Mouse (Mus musculus) cerebellum, postnatal 25 days (tissue): ENCODE results near the gene Smim24.
A peak's percentile ranks its signal among the peaks of the same experiment; 100 is the strongest.

Experiments
- DNase-seq, 2 experiments: peaks; one replicate each; pipeline ENCODE4 v3.0.0; 2021; ENCODE audit warnings: mixed read lengths in 2 of 2

Gene Smim24

DNA sequence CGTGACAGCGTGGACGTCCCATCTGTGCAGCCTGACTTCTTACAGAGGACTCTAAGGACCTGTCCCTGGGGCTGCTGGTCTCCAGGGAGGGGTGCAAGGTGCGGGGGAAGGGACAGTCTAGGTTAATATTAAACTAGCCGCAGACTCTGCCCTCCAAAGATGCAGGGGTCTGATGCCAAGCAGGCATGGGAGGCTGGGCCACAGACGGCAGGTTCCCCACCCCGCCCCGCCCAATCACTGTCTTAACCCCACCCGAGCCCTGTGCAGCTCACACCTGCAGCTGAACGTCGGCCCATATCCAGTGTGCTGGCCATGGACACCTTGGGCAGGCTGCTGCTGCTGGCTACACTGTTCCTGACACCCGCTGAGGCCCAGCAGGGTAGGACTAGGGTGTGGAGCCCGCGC is at the start of gene Smim24:
Gene Smim24, plus strand, starts transcription at position 271 of the 405 bp plus-strand sequence.
- DNase-seq, result no peak

DNA sequence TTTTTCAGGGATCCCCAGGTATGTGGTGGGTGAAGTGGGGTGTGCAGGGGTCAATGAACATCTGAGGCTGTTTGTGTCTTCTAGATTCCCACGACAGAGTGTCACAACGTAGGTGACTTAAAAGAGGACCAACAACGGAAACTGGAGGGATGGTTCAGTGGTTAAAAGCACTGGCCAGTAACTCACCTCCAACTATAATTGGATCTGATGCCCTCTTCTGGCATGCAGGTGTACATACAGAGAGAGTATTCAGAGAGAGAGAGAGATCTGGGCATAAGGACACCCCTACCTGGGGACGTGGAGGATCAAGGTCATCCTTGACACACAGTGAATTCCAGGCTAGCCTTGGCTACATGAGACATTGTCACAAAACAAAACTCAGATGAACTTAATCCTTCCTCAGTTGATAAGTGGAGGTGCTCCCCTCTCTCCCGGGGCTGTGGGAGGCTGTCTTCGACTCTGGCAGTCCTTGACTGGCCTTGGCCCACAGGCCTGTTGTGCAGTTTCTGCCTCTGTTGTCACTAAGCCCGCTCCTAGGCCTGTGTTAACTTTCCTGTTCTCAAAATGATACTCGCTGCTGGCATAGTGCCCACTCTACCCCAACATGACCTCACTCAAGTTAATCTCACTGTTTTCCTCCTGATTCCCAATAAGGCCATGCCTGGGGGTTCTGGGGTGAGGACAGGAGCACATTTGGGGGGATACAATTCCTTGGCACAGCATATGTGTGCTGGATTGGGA is 48.3 kb upstream of the Smim24 start:
- DNase-seq, result no peak

DNA sequence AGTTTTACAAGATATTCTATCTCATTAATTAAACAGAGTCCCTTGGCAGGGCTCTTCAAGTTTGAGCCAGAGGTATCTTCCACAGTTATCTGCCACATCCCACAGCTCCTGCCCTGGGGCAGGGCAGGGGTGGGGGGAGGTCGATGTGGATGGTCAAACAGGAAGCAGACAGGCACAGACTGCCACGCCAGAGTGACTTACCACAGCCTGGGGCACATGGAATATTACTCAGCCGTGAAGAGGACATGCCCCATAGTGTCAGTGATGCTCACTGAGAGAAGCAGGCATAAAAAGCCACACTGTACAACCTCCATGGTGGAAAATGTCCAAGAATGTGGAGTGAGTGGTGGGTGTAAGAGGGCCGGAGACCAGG is 47.7 kb upstream of the Smim24 start:
- no peak for DNase-seq

DNA sequence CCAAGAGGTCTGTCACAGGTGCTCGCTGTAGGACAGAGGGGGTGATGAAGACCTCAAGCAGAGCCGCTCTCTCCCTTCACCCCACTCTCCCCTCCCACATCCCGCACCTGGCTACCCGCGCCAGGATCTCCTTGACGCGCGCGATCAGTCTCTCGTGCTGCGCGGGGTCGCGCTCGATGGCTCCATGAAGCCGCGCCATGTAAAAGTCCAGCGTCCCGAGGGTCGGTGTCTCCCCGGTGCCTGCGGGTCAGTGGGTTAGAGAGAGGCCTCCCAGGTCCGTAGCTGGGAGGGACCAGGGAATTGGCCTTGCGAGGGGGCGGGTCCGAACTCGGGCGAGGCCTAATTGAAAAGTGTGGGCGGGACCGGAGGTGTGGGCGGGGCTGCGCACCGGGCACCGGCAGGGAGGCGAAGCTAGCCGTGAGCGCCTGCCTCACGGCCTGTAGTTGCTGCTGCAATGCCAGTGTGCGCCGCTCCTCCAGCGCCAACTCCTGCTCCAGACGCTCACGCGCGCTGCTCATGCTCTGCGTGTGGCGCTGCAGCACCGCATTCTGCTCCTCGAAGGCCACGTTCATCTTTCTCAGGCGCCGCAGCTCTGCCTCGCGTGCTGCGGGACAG is 46.3 kb upstream of the Smim24 start:
- peak in 1 of 2 experiments; percentile 64 for DNase-seq

DNA sequence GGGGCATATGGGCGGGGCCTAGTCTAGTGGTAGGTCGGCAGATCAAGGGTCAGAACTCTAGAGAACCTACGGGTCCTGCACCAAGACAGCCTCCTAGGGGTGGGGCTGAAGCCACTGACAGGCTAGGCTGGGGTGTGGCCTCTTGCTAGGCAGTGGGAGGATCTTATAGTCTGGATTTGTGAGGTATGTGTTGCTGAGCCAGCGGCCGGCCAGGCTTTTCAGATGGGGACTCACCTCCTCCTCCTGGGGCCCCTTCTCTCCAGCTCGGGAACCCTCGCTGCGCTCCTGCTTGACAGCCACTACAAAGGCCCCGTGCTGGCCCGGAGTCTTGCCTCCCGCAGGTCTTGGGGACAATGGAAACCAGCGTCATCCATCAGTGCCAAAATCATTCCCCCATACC is 43.7 kb upstream of the Smim24 start:
- no peak for DNase-seq

DNA sequence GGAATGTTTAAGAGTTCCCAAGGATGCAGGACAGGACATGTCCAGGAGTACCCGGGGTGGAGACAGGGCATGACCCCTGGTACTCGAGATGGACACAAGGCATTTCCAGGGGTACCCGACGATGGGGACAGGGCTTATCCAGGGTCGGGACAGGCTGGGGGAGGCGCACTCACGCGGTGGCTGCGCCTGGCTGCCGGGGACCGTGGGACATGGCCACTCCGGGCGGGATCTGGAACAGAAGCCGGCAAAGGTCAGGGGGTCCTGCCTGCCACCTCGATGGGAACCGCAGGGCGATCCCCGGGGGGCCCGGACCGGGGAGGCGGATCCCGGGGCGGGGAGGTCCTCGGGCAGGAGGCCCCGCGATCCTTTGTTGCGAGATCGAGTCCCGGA is 42.9 kb upstream of the Smim24 start:
- no peak for DNase-seq

DNA sequence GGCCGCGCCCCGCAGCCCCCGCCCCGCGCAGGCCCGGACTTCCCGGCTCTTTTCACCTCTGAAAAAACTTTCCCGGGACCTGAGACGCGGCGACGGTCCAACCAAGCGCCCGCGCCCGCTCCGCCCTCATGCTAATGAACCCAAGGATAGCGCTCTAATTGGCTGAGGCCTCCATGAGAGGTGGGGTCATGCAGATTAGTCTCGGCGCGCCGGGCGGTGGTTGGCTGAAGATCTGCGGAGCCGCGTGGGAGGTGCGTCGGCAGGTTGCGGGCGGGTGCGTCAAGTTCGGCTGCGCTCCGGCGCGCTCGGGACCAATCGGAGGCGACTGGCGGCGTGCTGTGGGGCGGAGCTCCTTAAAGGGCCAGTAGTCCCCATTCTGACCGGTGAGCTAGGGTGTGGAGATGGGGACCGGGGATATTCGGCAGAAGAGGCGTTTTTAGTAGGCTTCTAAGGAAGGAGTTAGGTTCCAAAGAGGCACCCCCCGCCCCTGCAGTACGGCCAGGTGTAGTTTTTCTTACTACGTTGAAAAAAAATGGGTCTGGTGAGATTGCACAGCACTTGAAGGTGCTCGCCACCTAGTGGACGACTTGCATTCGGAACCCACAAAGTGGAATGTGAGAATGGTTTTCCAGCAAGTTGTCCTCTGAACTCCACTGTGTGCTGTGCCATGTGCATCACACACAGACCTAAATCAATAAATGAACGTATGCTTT is 42.3 kb upstream of the Smim24 start, which contains the start of gene Hmg20b:
Gene Hmg20b, minus strand, starts transcription at position 130 of the 713 bp plus-strand sequence.
- DNase-seq, result peak; percentile 100

DNA sequence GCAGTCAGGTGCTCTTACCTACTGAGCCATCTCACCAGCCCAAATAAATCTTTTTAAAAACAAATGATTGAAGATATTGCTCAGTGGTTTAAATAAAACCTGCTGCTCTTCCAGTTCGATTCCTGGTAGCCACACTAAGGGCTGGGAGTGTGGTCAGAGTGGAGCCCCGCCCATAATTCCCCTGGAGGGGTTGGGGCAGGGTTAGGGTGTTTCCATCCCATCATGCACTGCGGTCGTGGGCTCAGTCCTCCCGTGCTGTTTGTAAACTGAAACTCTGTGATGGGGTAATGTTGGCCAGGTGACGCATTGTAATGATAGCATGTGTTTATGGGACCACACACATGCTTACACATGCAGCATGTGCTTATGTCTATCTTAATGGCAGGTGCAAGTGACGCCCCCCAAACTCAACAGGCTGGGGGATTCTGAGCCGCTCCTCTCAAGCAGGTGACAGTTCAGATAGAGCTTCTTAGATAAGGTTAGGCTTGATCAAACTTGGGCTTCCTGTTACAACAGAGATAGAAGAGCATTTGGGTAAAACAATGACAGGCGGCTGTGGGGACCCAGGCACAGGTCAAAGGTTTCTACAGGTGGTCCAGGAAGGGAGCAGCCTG is 41.1 kb upstream of the Smim24 start:
- no peak for DNase-seq

DNA sequence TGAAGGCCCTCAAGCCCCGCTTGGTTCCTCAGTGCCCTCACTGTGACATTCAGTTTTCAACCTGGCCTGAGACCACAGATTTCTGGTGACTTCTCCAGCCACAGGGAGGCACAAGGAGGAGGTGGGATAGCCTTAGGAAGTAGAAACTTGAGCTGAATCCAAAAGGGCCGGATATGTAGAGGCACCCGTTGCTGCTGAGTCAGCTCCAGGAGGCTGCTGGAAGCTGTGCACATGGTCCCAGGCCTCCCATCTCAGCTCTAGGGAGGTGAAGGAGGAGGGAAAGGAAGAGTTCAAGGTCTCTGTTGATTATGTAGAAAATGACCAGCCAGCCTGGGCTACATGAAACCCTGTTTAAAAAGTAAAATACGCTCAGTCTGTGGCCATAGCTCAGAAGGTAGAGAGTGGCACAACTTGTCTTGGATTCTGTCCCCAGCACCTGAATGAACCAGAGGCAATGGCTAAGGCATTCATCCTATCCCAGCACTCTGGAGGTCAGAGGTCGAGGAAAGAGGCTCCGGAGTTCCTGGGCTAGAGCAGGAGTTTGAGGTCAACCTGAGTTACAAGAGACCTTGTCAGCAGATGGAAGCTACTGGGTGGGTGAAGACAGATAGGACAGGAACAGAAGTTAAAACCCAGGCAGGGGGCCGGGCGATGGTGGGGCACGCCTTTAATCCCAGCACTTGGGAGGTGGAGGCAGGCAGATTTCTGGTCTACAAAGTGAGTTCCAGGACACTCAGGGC is 37.9 kb upstream of the Smim24 start:
- DNase-seq, result no peak

DNA sequence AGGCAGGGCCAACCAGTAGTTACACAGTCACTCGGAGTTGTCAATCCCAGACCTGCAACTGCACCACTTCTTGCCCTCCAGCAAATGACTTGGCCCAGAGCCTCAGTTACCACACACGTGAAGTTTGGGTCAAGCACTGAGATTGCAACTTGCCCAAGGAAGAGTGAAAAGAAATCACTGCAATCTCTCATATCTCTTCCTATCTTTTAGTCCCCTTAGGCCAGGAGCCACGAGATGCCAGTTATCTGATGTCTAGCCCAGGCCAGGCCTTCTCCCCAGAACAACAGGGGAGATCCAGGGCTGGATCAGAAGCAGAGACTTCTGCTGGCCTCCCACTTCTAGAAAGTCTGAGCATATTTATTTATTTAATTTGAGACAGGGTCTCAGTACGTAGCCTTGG is 37.3 kb upstream of the Smim24 start:
- no peak for DNase-seq

DNA sequence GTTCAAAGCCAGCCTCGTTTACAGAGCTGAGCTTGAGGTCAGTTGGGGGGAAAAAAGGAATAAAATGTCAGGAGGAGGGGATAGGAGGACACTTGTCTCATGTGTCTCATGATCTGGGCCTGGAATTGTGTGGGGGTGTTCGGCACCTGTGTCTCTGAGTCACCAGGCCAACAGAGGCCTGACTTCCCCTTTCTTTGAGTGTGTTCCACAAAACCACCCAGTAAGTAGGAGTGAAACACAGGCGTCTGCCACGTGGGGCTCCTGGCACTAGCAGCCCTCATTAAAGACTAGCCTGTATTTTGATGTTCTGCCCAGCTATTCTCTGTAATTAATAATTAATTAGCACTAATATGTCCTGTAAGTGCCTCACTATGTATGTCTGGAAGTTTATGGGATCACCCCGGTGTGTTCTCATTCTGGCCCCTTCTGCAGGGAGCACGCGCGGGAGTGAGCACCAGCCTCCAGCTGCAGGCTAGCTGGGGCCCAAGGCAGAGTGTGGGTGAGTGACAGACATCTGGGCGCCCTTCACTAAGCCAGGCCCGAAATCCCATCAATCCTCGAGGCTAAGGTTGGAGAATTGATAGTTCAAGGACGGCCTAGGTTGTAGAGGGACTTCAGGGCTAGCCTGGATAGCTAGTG is 36.4 kb upstream of the Smim24 start:
- no peak for DNase-seq

DNA sequence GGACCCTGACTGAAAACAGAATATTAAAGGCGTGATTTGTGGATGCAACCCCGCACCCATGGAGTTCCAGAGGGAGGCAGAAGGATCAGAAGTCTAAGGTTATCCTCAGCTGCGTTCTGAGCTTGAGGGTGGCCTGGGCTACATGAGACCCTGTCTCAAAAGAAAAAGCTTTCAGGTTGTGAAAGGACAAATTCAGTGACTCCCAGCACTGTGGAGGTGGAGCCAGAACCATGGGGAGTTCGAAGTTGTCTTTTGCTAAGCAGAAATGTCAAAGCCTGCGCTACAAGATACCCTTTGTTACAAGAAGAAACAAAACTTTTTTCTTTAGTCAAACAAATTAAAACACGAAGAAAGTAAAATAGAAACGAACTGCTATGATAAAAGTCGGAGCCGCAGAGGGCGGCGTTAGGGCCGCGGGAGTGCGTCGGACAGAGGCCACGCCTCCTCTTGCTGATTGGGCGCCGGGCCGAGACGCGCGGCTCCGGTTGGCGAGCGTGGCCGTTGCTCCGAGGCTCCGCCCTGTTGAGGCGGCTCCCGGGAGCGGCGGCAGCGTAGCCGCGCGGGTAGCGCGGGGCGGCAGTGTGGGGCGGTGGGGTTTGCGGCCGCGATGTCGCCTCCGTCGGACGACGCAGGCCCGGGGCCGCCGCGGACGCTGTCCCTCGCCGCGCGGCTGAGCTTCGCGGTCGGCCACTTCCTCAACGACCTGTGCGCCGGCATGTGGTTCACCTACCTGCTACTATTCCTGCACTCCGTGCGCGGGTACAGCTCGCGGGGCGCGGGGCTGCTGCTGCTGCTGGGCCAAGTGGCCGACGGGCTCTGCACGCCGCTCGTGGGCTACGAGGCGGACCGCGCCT is 35.6 kb upstream of the Smim24 start, which contains the start of gene Mfsd12:
Gene Mfsd12, plus strand, starts transcription at position 501 of the 854 bp plus-strand sequence.
- DNase-seq, result peak; percentile 93 to 97

DNA sequence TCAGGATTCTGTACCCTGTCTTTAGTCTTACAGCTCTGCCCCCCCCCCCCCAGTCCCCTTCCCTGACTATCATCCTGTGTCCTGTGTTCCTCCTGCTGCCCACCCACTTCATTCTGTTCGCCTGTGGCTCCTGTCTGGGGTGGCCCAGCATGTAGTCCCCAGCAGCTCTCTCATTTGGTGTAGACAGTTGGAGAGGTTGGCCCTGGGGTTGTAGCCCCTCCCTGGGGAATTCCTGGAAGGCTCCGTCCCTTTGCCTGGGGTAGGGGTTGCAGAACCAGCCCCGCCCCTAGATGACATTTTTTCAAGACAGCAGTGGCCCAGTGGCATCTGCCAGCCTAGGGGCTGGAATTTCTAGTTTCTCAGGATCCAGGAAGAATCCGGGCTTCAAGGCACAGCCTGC is 34.6 kb upstream of the Smim24 start:
- no peak for DNase-seq

DNA sequence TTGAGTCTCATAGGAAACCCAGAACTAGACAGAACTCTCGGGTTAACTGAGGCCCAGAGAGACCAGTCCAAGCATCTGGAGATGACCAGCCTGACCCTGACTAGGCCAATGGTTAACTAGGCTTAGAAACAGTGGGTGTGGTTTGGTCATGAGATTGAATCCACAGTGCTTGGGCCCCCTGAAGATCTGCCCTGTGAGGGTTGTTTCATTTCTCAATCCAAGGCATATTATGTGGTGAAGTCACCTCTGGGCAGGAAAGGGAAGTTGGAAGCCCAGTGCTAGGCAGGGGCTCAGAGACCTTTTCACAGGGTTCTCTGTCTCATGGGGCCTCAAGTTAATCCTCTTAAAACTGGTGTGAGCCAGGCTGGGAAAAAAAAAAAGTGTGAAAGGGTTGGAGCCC is 34.0 kb upstream of the Smim24 start:
- DNase-seq, result no peak

DNA sequence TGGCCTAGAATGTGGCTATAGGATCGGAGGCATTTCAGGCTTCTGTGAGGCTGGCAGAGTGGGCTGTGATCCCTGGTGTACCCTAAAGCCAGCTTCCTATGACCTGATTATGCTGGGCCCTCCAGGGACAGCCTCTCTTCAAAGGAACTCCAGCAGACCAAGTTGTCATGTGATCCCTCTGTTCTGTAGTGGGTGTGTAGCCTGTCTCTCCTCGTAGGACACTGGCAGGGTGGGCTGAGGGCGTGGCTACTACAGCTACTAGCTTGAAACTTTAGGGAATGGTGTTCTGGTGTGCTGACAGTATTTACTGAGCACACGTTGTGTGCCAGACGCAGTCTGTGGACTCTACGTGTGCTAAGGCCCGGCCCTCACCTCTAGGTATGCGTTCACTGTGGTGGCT is 32.1 kb upstream of the Smim24 start:
- no peak for DNase-seq

DNA sequence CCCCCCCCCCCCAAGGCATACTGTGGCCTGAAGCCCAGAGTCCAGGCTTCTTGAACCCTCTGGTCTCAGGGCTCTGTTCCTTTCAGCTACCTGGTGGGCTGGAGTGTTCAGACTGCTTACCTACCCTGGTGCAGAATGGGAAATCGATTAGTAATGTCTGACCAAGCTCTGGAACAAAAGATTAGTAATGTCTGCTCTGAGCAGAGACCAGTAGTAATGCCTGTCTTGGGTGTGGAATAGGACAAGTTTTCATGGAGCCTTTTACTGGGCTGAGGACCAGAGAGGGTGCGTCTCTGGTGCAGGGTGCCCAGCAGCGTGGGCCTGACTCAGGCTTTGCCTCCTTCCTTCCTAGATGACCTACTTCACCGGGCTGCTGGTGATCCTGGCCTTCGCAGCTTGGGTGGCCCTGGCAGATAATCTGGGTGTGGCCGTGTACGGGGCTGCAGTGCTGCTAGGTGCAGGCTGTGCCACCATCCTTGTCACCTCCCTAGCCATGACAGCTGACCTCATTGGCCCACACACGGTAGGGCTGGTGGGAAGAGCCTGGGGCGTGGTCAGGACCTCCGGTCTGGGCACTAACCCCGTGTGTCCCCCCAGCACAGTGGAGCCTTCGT is 30.4 kb upstream of the Smim24 start:
- no peak for DNase-seq

DNA sequence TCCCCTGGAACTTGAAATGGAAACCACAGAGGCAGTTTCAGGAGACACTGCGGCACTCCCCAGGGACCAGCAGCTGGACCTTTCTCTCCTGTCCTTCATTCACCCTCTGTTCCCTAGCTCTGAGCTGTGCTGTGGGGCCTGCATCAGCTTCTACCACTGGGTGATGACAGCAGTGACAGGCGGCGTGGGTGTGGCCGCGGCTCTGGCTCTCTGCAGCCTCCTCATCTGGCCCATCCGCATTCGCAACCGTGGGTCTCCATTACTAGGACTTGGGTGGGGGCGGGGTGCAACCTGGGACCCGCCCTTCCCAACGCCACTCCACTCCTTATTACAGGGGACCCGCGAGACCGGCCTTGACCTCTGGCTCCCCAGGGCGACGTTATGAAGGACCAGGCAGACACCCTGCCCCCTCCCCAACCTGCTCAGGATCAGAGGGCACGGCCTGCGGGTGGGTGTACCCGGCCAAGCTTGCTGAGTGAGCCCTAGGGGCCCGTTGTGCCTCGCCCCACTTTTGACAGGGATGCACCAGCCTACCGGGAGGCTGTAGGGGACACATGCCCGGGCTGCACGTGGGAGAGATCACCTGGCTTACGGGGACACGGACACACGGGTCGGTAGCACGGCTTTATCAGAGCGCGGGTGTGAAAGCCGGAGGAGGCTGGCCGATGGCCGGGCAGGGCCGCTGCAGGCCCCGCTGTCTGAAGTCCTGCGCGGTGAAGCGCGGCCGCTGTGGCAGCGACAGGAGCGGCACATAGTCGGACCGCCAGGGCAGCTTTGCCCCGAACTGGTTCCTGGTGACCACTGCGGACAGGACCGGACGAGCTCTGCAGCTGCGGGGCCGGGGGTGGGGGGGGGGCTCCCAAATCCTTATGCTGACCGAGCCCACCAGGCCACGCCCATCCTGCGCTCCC is 29.2 kb upstream of the Smim24 start:
- DNase-seq, result peak in 1 of 2 experiments; percentile 47

DNA sequence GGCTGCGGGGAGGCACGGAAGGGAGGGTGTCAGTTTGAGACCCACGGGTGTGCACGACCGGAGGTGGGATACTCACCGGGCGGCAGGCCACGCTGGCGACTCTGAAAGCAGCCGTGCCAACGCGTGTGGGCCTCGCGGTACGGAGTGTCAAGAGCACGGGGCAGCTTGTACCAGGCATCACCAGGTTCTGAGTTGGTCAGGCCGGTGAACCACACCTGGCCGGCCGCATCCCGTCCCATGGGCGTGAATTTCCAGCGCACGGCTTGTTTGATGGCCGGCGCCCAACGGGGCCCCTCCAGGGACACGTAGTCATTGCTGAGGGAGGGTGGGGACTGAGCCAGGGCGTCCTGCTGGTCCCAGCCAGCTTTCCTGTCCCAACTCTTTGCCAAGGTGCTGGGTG is 28.2 kb upstream of the Smim24 start:
- DNase-seq, result peak in 1 of 2 experiments; percentile 58

DNA sequence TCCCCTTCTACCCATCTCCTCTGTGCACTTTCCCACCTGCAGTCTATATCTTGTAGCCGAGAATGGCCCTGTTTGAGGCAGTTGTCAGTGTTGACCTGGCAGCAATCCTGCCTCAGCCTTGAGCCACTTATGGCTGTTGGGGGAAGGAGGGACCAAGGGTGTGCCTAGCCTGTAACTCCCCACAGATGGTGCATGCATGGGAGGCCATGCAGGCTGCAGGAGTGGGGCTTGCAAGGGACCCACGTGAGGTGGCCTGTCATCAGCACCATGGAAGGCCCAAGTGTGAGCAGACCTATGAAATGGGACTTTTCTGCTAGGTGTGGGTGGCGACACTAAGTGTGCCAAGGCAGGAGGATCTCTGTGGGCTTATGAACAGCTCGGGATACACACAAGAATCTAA is 27.8 kb upstream of the Smim24 start:
- peak in 1 of 2 experiments; percentile 52 for DNase-seq
